ENCODE assay signal across 10 mouse cellular contexts in genomic region chr3:95427891-95428238, GRCm38 (mm10). TPM values are rescaled to one million over a fixed set of nuclear protein-coding genes. Genes with fewer than 3 reads are reported as not detected.
A peak's percentile ranks its signal among the peaks of the same experiment; 100 is the strongest.
DNase-seq lines count a peak whose midpoint lies in the region; ATAC-seq and TF ChIP-seq lines count a peak whose summit lies in the region.
"Not testable (repeated sequence)": the region's sequence is repeated elsewhere in the genome, so short reads cannot be mapped to it uniquely, and the experiment has no call there.
"Had no signal": no experiment of that assay in that cellular context is flagged by ENCODE, and none has a peak within 500 bp of the region (broad histone marks: within the 10 kb centered on the region; RNA-seq: fewer than 3 reads in every experiment).

No protein-coding gene starts in this region.

- not testable (repeated sequence) for TF ChIP-seq POLR2A in ES-Bruce4 (IDR thresholded peaks at IDR 0.05; ENCODE audit: insufficient read depth, low read length); cortical plate, adult 2 months (IDR thresholded peaks at IDR 0.05; ENCODE audit: extremely low read depth, insufficient read depth, low read length)

- not testable (repeated sequence) for H3K4me1 ChIP-seq in ES-Bruce4 (ENCODE audit: control insufficient read depth, insufficient read depth, low read length); cortical plate, adult 2 months (ENCODE audit: control insufficient read depth, insufficient read depth, low read length); forebrain, embryonic 16.5 days (replicated peaks; ENCODE audit: control insufficient read depth, insufficient read depth, low read length); hindbrain, embryonic 11.5 days (replicated peaks; ENCODE audit: control insufficient read depth, insufficient read depth, low read length); liver, postnatal 0 days (ENCODE audit: insufficient read depth); neural tube, embryonic 11.5 days (ENCODE audit: control insufficient read depth, insufficient read depth, low read length); stomach, embryonic 16.5 days (ENCODE audit: control insufficient read depth, insufficient read depth, low read length)

- H3K4me3 ChIP-seq in ES-Bruce4 (ENCODE audit: low read depth, low read length) = peak overlapping the region; percentile 68
- H3K4me3 ChIP-seq in cortical plate, adult 2 months (ENCODE audit: insufficient read depth, low read length) = peak overlapping the region; percentile 18
- peak overlapping the region; percentile 34 for H3K4me3 ChIP-seq in forebrain, embryonic 16.5 days (replicated peaks; ENCODE audit: low read length)
- peak overlapping the region; percentile 29 for H3K4me3 ChIP-seq in hindbrain, embryonic 11.5 days (ENCODE audit: low read depth, low read length)
- peak overlapping the region; percentile 27; the same call in 1 of the 2 replicates for H3K4me3 ChIP-seq in liver, postnatal 0 days (ENCODE audit: low read depth, low read length)
- peak overlapping the region; percentile 23 for H3K4me3 ChIP-seq in neural tube, embryonic 11.5 days (ENCODE audit: low read depth, low read length)
- H3K4me3 ChIP-seq in stomach, embryonic 16.5 days (replicated peaks; ENCODE audit: low read length) = peak overlapping the region; percentile 35

- not testable (repeated sequence) for H3K27ac ChIP-seq in ES-Bruce4 (ENCODE audit: insufficient read depth, low read length); cortical plate, adult 2 months (ENCODE audit: insufficient read depth, low read length); forebrain, embryonic 16.5 days (ENCODE audit: low read length); hindbrain, embryonic 11.5 days (ENCODE audit: low read depth, low read length); liver, postnatal 0 days (ENCODE audit: low read depth); neural tube, embryonic 11.5 days (ENCODE audit: low read depth, low read length); stomach, embryonic 16.5 days (ENCODE audit: low read length)

- peak overlapping the region; percentile 47 for H3K4me2 ChIP-seq in forebrain, embryonic 16.5 days (ENCODE audit: low read length)
- H3K4me2 ChIP-seq in hindbrain, embryonic 11.5 days (replicated peaks; ENCODE audit: low read depth, low read length) = peak overlapping the region; percentile 32
- H3K4me2 ChIP-seq in liver, postnatal 0 days (ENCODE audit: low read depth, low read length) = peak overlapping the region; percentile 62
- H3K4me2 ChIP-seq in neural tube, embryonic 11.5 days (ENCODE audit: low read depth) = peak overlapping the region; percentile 39
- peak overlapping the region; percentile 58 for H3K4me2 ChIP-seq in stomach, embryonic 16.5 days (ENCODE audit: low read depth, low read length)

- H3K9me3 ChIP-seq in ES-Bruce4 (replicated peaks; ENCODE audit: control insufficient read depth, insufficient read depth, low read length, poor library complexity, severe bottlenecking) = peaks cover 38% of the 10 kb centered on the region
- not testable (repeated sequence) for H3K9me3 ChIP-seq in forebrain, embryonic 16.5 days (ENCODE audit: control insufficient read depth, low read length); hindbrain, embryonic 11.5 days (ENCODE audit: control insufficient read depth, low read length); liver, postnatal 0 days (ENCODE audit: low read length); neural tube, embryonic 11.5 days (ENCODE audit: control insufficient read depth, low read length); stomach, embryonic 16.5 days (replicated peaks; ENCODE audit: control insufficient read depth, low read length)

- H3K27me3 ChIP-seq in ES-Bruce4 (ENCODE audit: control insufficient read depth, insufficient read depth, low read length, poor library complexity, severe bottlenecking); forebrain, embryonic 16.5 days (replicated peaks; ENCODE audit: control insufficient read depth, insufficient read depth, low read length); hindbrain, embryonic 11.5 days (ENCODE audit: control insufficient read depth, insufficient read depth, low read length); liver, postnatal 0 days (ENCODE audit: insufficient read depth, low read length); neural tube, embryonic 11.5 days (ENCODE audit: control insufficient read depth, insufficient read depth, low read length); stomach, embryonic 16.5 days (ENCODE audit: control insufficient read depth, insufficient read depth, low read length): not testable (repeated sequence)

- ATAC-seq in forebrain, embryonic 16.5 days; liver, postnatal 0 days; neural tube, embryonic 11.5 days (ENCODE audit: insufficient read depth, low FRiP score, low TSS enrichment); stomach, embryonic 16.5 days (ENCODE audit: insufficient read depth, low FRiP score): not testable (repeated sequence)
- ATAC-seq in hindbrain, embryonic 11.5 days (ENCODE audit: low FRiP score) = peak; percentile 38

- peak; percentile 30 for DNase-seq in hindbrain, embryonic 11.5 days (ENCODE audit: low spot score)
- peak; percentile 18 for DNase-seq in layer of hippocampus, adult 11-12 months (ENCODE audit: low spot score)
- DNase-seq in liver, postnatal 0 days; neural tube, embryonic 11.5 days (ENCODE audit: low spot score): not testable (repeated sequence)

- H3K36me3 ChIP-seq in ES-Bruce4 (ENCODE audit: control insufficient read depth, insufficient read depth, low read length, poor library complexity, severe bottlenecking); forebrain, embryonic 16.5 days (ENCODE audit: control insufficient read depth, insufficient read depth); hindbrain, embryonic 11.5 days (ENCODE audit: control insufficient read depth, insufficient read depth, low read length); liver, postnatal 0 days (replicated peaks; ENCODE audit: insufficient read depth, low read length); neural tube, embryonic 11.5 days (ENCODE audit: control insufficient read depth, insufficient read depth, low read length); stomach, embryonic 16.5 days (ENCODE audit: control insufficient read depth, insufficient read depth, low read length): not testable (repeated sequence)

- not testable (repeated sequence) for TF ChIP-seq CTCF in ES-Bruce4 (IDR thresholded peaks at IDR 0.05; ENCODE audit: low read depth, low read length); cortical plate, adult 2 months (IDR thresholded peaks at IDR 0.05; ENCODE audit: extremely low read depth, insufficient read depth, low read length); liver, postnatal 0 days (IDR thresholded peaks at IDR 0.05; ENCODE audit: low read depth)

- peak overlapping the region; percentile 68 for H3K9ac ChIP-seq in ES-Bruce4 (ENCODE audit: low read depth, poor library complexity, severe bottlenecking)
- H3K9ac ChIP-seq in forebrain, embryonic 16.5 days (replicated peaks; ENCODE audit: low read depth, low read length); hindbrain, embryonic 11.5 days (ENCODE audit: low read depth, low read length); liver, postnatal 0 days (replicated peaks); neural tube, embryonic 11.5 days (ENCODE audit: low read length): not testable (repeated sequence)
- peak overlapping the region; percentile 60; the same call in 1 of the 2 replicates for H3K9ac ChIP-seq in stomach, embryonic 16.5 days (ENCODE audit: low read length)

- 31% methylated on average over 11 of the region's 21 CpGs for WGBS in forebrain, embryonic 16.5 days
- 27% methylated on average over 9 of the region's 21 CpGs for WGBS in hindbrain, embryonic 11.5 days
- 6% methylated on average over 13 of the region's 21 CpGs for WGBS in liver, postnatal 0 days (ENCODE audit: insufficient replicate concordance)
- 19% methylated on average over 12 of the region's 21 CpGs for WGBS in neural tube, embryonic 11.5 days
- 17% methylated on average over 14 of the region's 21 CpGs for WGBS in stomach, embryonic 16.5 days

- TF ChIP-seq EP300 in ES-Bruce4 (IDR thresholded peaks at IDR 0.05; ENCODE audit: insufficient read depth, low read depth, low read length); liver, postnatal 0 days (IDR thresholded peaks at IDR 0.05; ENCODE audit: low read depth): not testable (repeated sequence)

RNA-seq across cellular contexts. Expression of gene Arnt, which starts 6.3 kb away (rescaled TPM):
- polyA plus RNA-seq in ES-Bruce4 (2011; ENCODE audit: insufficient read depth, insufficient read length, low read depth, missing spikeins) = 70.9 and 75.5 TPM in 2 replicates
- polyA plus RNA-seq in cortical plate, adult 2 months (2012; rRNA removed) = 42.3 and 47.6 TPM in 2 replicates
- 25.3 and 25.5 TPM in 2 replicates for polyA plus RNA-seq in forebrain, embryonic 16.5 days (2015; fragmentation: Nextera tagmentation; extraction: Ambion mirVana)
- polyA plus RNA-seq in hindbrain, embryonic 11.5 days (2014; fragmentation: Nextera tagmentation; extraction: Ambion mirVana) = 21.8 and 24.8 TPM in 2 replicates
- polyA plus RNA-seq in liver, postnatal 0 days (2015; fragmentation: Nextera tagmentation; extraction: Ambion mirVana) = 7.9 and 9.4 TPM in 2 replicates
- 23.4 and 27.2 TPM in 2 replicates for polyA plus RNA-seq in neural tube, embryonic 11.5 days (2014; fragmentation: Nextera tagmentation; extraction: Ambion mirVana)
- polyA plus RNA-seq in stomach, embryonic 16.5 days (2015; fragmentation: Nextera tagmentation; extraction: Ambion mirVana) = 46.5 and 47.8 TPM in 2 replicates

RNA-seq across cellular contexts. Expression of gene 4930558C23Rik, which starts 25.2 kb away (rescaled TPM):
- polyA plus RNA-seq in ES-Bruce4 (2011; ENCODE audit: insufficient read depth, insufficient read length, low read depth, missing spikeins) = 0.84 and 2.2 TPM in 2 replicates
- polyA plus RNA-seq in cortical plate, adult 2 months (2012; rRNA removed) = not detected in 2 replicates
- polyA plus RNA-seq in forebrain, embryonic 16.5 days (2015; fragmentation: Nextera tagmentation; extraction: Ambion mirVana) = not detected in 2 replicates
- polyA plus RNA-seq in hindbrain, embryonic 11.5 days (2014; fragmentation: Nextera tagmentation; extraction: Ambion mirVana) = not detected in 2 replicates
- not detected in 2 replicates for polyA plus RNA-seq in liver, postnatal 0 days (2015; fragmentation: Nextera tagmentation; extraction: Ambion mirVana)
- polyA plus RNA-seq in neural tube, embryonic 11.5 days (2014; fragmentation: Nextera tagmentation; extraction: Ambion mirVana) = not detected in 2 replicates
- polyA plus RNA-seq in stomach, embryonic 16.5 days (2015; fragmentation: Nextera tagmentation; extraction: Ambion mirVana) = 0.63 TPM in 1 of 2 replicates, not detected in the other
- polyA plus RNA-seq: activated CD4-positive, CD25-positive, alpha-beta regulatory T cell, adult 4 months; large intestine, adult 2 months had no signal

Comparison
In these comparisons a context has a peak if more than half of its experiments do, and no peak if none do; other contexts are left out.
1. H3K4me3 ChIP-seq: peak in every context shown above with its lines; median percentile 68 in ES-Bruce4; 35 in stomach, embryonic 16.5 days; 34 in forebrain, embryonic 16.5 days; 29 in hindbrain, embryonic 11.5 days; 27 in liver, postnatal 0 days; 23 in neural tube, embryonic 11.5 days; 18 in cortical plate, adult 2 months.